Mouse (Mus musculus): ENCODE data around the gene Ccdc105.

Gene Ccdc105

GRCm38 (mm10) chr10:78715156-78715555 lies 37.7 kb downstream of the Ccdc105 start:
- no peak for DNase-seq (ENCODE audit: low spot score in 2 of 2)

GRCm38 (mm10) chr10:78714129-78714528 lies 38.7 kb downstream of the Ccdc105 start:
- DNase-seq (ENCODE audit: low spot score in 2 of 2): no peak

GRCm38 (mm10) chr10:78710706-78711105 lies 42.2 kb downstream of the Ccdc105 start:
- no peak for DNase-seq (ENCODE audit: low spot score in 2 of 2)

- no peak for DNase-seq (ENCODE audit: low spot score in 2 of 2)
These were observed 52.0 kb downstream of the Ccdc105 start for GRCm38 (mm10) chr10:78700881-78701280.
